Mouse (Mus musculus): ENCODE results near the gene Cachd1.

DNA sequence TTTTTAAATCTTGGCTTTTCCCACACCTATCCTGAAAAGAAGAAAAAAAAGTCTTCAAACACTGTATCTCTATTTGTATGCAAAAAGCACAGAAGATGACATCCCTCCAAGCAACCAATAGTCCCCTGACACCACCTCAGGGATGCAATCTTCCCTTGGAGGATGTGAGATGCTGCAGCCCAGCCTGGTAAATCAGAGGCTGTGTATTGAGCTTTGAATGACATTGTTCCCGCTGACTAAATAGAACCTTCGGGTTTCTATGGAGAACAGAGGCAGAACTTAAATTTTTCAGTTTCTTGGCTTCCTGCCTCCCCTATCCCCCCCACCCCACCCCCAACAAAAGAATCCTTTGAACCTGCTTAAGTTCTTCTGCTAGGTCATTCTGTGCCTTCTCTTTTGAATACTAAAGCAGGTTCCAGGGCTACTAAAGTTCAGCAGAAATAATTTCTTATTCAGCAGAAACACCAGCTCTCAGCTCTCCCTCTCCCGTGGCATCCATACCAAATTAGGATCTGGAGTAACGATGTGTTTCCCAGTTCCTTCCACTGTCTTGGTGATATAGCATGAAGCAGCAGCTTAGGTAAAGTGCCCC lies 219.7 kb downstream of the Cachd1 start:
- TF ChIP-seq POLR2A (IDR thresholded peaks at IDR 0.05; ENCODE audit: borderline replicate concordance, extremely low read depth, low read depth, low read length): no peak
- TF ChIP-seq CTCF (IDR thresholded peaks at IDR 0.05; ENCODE audit: insufficient read depth, low read length): no peak

All from lung, adult 2 months (tissue).